Mouse (Mus musculus): ENCODE results near the gene Tyro3. TPM values are rescaled to one million over a fixed set of nuclear protein-coding genes. Genes with fewer than 3 reads are reported as not detected.
A peak's percentile ranks its signal among the peaks of the same experiment; 100 is the strongest.

Gene Tyro3
- total RNA-seq, 1 experiment, result 66.2 TPM

GRCm38 (mm10) chr2:119838363-119839156 lies 41.0 kb downstream of the Tyro3 start:
- no peak for DNase-seq (ENCODE audit: low read depth, low spot score)
- TF ChIP-seq ZC3H11A (IDR thresholded peaks at IDR 0.05; ENCODE audit: borderline replicate concordance, low read depth, low read length), result no peak
- TF ChIP-seq HCFC1 (IDR thresholded peaks at IDR 0.05; ENCODE audit: borderline replicate concordance, insufficient read depth, low read length), result no peak
- TF ChIP-seq CHD2 (IDR thresholded peaks at IDR 0.05; ENCODE audit: low read depth, low read length), result no peak
- TF ChIP-seq ZNF384 (IDR thresholded peaks at IDR 0.05; ENCODE audit: low read depth, low read length), result no peak
- TF ChIP-seq MAFK (IDR thresholded peaks at IDR 0.05; ENCODE audit: insufficient read depth, low read depth, low read length), result no peak
- peaks cover 3 to 4% of the 10 kb centered on the region in 2 experiments; a peak in 1 of 4 replicates for H3K4me1 ChIP-seq (ENCODE audit: control insufficient read depth in 2 of 2, insufficient read depth in 2 of 2, low read length in 2 of 2, poor library complexity in 1 of 2)
- no peak overlapping the region for H3K9ac ChIP-seq (ENCODE audit: insufficient read depth, low read depth, low read length, poor library complexity, severe bottlenecking)
- no peaks in the 10 kb centered on the region for H3K36me3 ChIP-seq (ENCODE audit: control insufficient read depth, insufficient read depth, low read length, poor library complexity, severe bottlenecking)
- H3K27ac ChIP-seq (ENCODE audit: insufficient read depth, low read depth, low read length, poor library complexity, severe bottlenecking), result no peak overlapping the region
- no peak overlapping the region for H3K4me3 ChIP-seq (ENCODE audit: insufficient read depth in 1 of 2, low read depth in 1 of 2, low read length in 2 of 2, poor library complexity in 1 of 2, severe bottlenecking in 1 of 2)
- in situ Hi-C loops (cut with MboI; ENCODE audit: low sequenced_read_pairs in 2 of 2, unreplicated experiment in 2 of 2), result no loop called here
- no peaks in the 10 kb centered on the region for H3K9me3 ChIP-seq (ENCODE audit: control insufficient read depth, insufficient read depth, low read depth, low read length)

DNA sequence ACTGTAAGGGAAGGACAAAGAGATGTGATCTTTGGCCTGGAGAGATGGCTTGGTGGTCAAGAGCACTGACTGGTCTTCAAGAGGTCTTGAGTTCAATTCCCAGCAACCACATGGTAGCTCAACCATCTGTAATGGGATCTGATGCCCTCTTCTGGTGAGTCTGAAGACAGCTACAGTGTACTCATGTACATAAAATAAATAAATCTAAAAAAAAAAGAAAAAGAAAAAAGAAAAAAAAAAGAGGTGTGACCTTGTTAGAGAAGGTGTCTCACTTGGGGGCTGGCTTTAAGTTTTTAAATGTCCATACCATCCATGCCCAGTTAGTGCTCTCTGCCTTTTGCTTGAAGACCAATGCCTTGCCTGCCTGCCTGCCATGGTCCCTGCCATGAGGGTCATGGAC lies 42.5 kb downstream of the Tyro3 start:
- H3K9ac ChIP-seq (ENCODE audit: insufficient read depth, low read depth, low read length, poor library complexity, severe bottlenecking), result no peak overlapping the region
- DNase-seq (ENCODE audit: low read depth, low spot score), result no peak
- H3K9me3 ChIP-seq (ENCODE audit: control insufficient read depth, insufficient read depth, low read depth, low read length), result no peaks in the 10 kb centered on the region
- in situ Hi-C loops (cut with MboI; ENCODE audit: low sequenced_read_pairs in 2 of 2, unreplicated experiment in 2 of 2), result no loop called here
- no peaks in the 10 kb centered on the region for H3K36me3 ChIP-seq (ENCODE audit: control insufficient read depth, insufficient read depth, low read length, poor library complexity, severe bottlenecking)
- TF ChIP-seq MAFK (IDR thresholded peaks at IDR 0.05; ENCODE audit: insufficient read depth, low read depth, low read length) (no peak), ZC3H11A (IDR thresholded peaks at IDR 0.05; ENCODE audit: borderline replicate concordance, low read depth, low read length) (no peak), HCFC1 (IDR thresholded peaks at IDR 0.05; ENCODE audit: borderline replicate concordance, insufficient read depth, low read length) (no peak), CHD2 (IDR thresholded peaks at IDR 0.05; ENCODE audit: low read depth, low read length) (no peak), ZNF384 (IDR thresholded peaks at IDR 0.05; ENCODE audit: low read depth, low read length) (no peak)
- no peak overlapping the region for H3K4me3 ChIP-seq (ENCODE audit: insufficient read depth in 1 of 2, low read depth in 1 of 2, low read length in 2 of 2, poor library complexity in 1 of 2, severe bottlenecking in 1 of 2)
- H3K4me1 ChIP-seq (ENCODE audit: control insufficient read depth in 2 of 2, insufficient read depth in 2 of 2, low read length in 2 of 2, poor library complexity in 1 of 2), result peaks cover 6 to 7% of the 10 kb centered on the region in 2 experiments; a peak in 2 of 4 replicates
- H3K27ac ChIP-seq (ENCODE audit: insufficient read depth, low read depth, low read length, poor library complexity, severe bottlenecking), result no peak overlapping the region

- no peak overlapping the region for H3K4me3 ChIP-seq (ENCODE audit: insufficient read depth in 1 of 2, low read depth in 1 of 2, low read length in 2 of 2, poor library complexity in 1 of 2, severe bottlenecking in 1 of 2)
- DNase-seq (ENCODE audit: low read depth, low spot score), result no peak
- TF ChIP-seq CHD2 (IDR thresholded peaks at IDR 0.05; ENCODE audit: low read depth, low read length), result no peak
- TF ChIP-seq HCFC1 (IDR thresholded peaks at IDR 0.05; ENCODE audit: borderline replicate concordance, insufficient read depth, low read length), result no peak
- no peak for TF ChIP-seq ZC3H11A (IDR thresholded peaks at IDR 0.05; ENCODE audit: borderline replicate concordance, low read depth, low read length)
- TF ChIP-seq MAFK (IDR thresholded peaks at IDR 0.05; ENCODE audit: insufficient read depth, low read depth, low read length), result no peak
- no peak for TF ChIP-seq ZNF384 (IDR thresholded peaks at IDR 0.05; ENCODE audit: low read depth, low read length)
These were observed 44.5 kb downstream of the Tyro3 start for GRCm38 (mm10) chr2:119842000-119842399.

DNA sequence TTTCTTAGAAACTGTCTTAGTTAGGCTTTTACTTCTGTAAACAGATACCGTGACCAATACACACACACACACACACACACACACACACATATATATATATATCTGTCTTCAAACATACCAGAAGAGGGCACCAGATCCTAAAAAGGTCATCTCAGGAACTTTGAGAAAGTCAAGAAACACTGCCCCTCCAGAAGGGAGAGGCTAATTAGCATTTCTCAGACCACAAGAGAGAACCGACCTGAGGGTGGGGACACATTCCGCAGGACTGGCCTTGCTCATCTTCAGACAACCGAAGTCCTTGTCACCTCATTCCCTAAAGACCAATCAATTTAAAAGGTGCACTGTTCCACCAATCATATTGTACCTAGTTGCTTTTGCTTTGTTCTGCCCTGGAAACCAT lies 46.0 kb downstream of the Tyro3 start:
- peak; percentile 71 for DNase-seq (ENCODE audit: low read depth, low spot score)
- Histone ChIP-seq H3K4me1 (ENCODE audit: control insufficient read depth in 2 of 2, insufficient read depth in 2 of 2, low read length in 2 of 2, poor library complexity in 1 of 2) (peaks cover 6 to 10% of the 10 kb centered on the region in 2 experiments; a peak in 2 of 4 replicates), H3K4me3 (ENCODE audit: insufficient read depth in 1 of 2, low read depth in 1 of 2, low read length in 2 of 2, poor library complexity in 1 of 2, severe bottlenecking in 1 of 2) (no peak overlapping the region), H3K9me3 (ENCODE audit: control insufficient read depth, insufficient read depth, low read depth, low read length) (no peaks in the 10 kb centered on the region), H3K27ac (ENCODE audit: insufficient read depth, low read depth, low read length, poor library complexity, severe bottlenecking) (peak overlapping the region; percentile 94), H3K36me3 (ENCODE audit: control insufficient read depth, insufficient read depth, low read length, poor library complexity, severe bottlenecking) (no peaks in the 10 kb centered on the region), H3K9ac (ENCODE audit: insufficient read depth, low read depth, low read length, poor library complexity, severe bottlenecking) (no peak overlapping the region)
- in situ Hi-C loops (cut with MboI; ENCODE audit: low sequenced_read_pairs in 2 of 2, unreplicated experiment in 2 of 2), result no loop called here
- TF ChIP-seq MAFK (IDR thresholded peaks at IDR 0.05; ENCODE audit: insufficient read depth, low read depth, low read length), result no peak
- no peak for TF ChIP-seq CHD2 (IDR thresholded peaks at IDR 0.05; ENCODE audit: low read depth, low read length)
- no peak for TF ChIP-seq ZC3H11A (IDR thresholded peaks at IDR 0.05; ENCODE audit: borderline replicate concordance, low read depth, low read length)
- TF ChIP-seq HCFC1 (IDR thresholded peaks at IDR 0.05; ENCODE audit: borderline replicate concordance, insufficient read depth, low read length), result no peak
- TF ChIP-seq ZNF384 (IDR thresholded peaks at IDR 0.05; ENCODE audit: low read depth, low read length), result no peak

More at GRCm38 (mm10) chr2:119842000-119842399, 44.5 kb downstream of the Tyro3 start:
- Histone ChIP-seq H3K4me1 (ENCODE audit: control insufficient read depth in 2 of 2, insufficient read depth in 2 of 2, low read length in 2 of 2, poor library complexity in 1 of 2) (peaks cover 6 to 10% of the 10 kb centered on the region in 2 experiments; a peak in 2 of 4 replicates), H3K27ac (ENCODE audit: insufficient read depth, low read depth, low read length, poor library complexity, severe bottlenecking) (no peak overlapping the region), H3K9ac (ENCODE audit: insufficient read depth, low read depth, low read length, poor library complexity, severe bottlenecking) (no peak overlapping the region), H3K36me3 (ENCODE audit: control insufficient read depth, insufficient read depth, low read length, poor library complexity, severe bottlenecking) (no peaks in the 10 kb centered on the region), H3K9me3 (ENCODE audit: control insufficient read depth, insufficient read depth, low read depth, low read length) (no peaks in the 10 kb centered on the region)
- in situ Hi-C loops (cut with MboI; ENCODE audit: low sequenced_read_pairs in 2 of 2, unreplicated experiment in 2 of 2), result no loop called here

Data from ES-E14 (cell line).